Mouse (Mus musculus): ENCODE data around the gene Srcin1.
A peak's percentile ranks its signal among the peaks of the same experiment; 100 is the strongest.

- TF ChIP-seq CTCF (IDR thresholded peaks at IDR 0.05; ENCODE audit: borderline replicate concordance, control insufficient read depth, extremely low read depth, insufficient read depth, low read length, poor library complexity) (peak; percentile 78; the same call in 1 of the 2 replicates), POLR2A (IDR thresholded peaks at IDR 0.05; ENCODE audit: control insufficient read depth, extremely low read depth, insufficient read depth, low read length, poor library complexity) (no peak)
Observed at GRCm38 (mm10) chr11:97510966-97511660, 64.9 kb downstream of the Srcin1 start.
